Mouse (Mus musculus) MEL (cell line): Measurements from ENCODE around the gene Ddah1. TPM values are rescaled to one million over a fixed set of nuclear protein-coding genes. Genes with fewer than 3 reads are reported as not detected.

Source experiments
- DNase-seq: peaks from one replicate; pipeline ENCODE4 v3.0.0; 2011; ENCODE audit warnings: low read depth, low spot score
- H3K27ac ChIP-seq: 2 replicates; pipeline ENCODE4 v1.5.1; 2012; ENCODE audit warnings: low read depth, mild to moderate bottlenecking, control low read depth, low read length, moderate library complexity; ENCODE audit not compliant: control insufficient read depth
- H3K27me3 ChIP-seq, 2 experiments: fragments of 150-350 bp in 1 of 2; sonication (generic) in 1 of 2; 2 replicates each; pipeline ENCODE4 v1.6.1; 2012; ENCODE audit warnings: low read length in 2 of 2, mild to moderate bottlenecking in 2 of 2, improper control_type of control experiment in 1 of 2, moderate library complexity in 1 of 2; ENCODE audit not compliant: insufficient read depth in 2 of 2, control insufficient read depth in 1 of 2
- H3K36me3 ChIP-seq, 2 experiments: 2 replicates each; pipeline ENCODE4 v1.6.1; 2012 to 2014; ENCODE audit warnings: low read length in 2 of 2, improper control_type of control experiment in 1 of 2, inconsistent platforms in 1 of 2, mild to moderate bottlenecking in 1 of 2; ENCODE audit not compliant: insufficient read depth in 2 of 2, control insufficient read depth in 1 of 2
- H3K4me1 ChIP-seq, 2 experiments: fragments of 150-350 bp in 1 of 2; sonication (generic) in 1 of 2; 2 replicates each; pipeline ENCODE4 v1.6.1; 2012; ENCODE audit warnings: low read length in 2 of 2, improper control_type of control experiment in 1 of 2, mild to moderate bottlenecking in 1 of 2; ENCODE audit not compliant: insufficient read depth in 2 of 2, control insufficient read depth in 1 of 2
- H3K4me3 ChIP-seq, 2 experiments: fragments of 150-350 bp in 1 of 2; sonication (generic) in 1 of 2; 2 replicates each; pipeline ENCODE4 v1.5.1; 2012; ENCODE audit warnings: low read depth in 2 of 2, low read length in 2 of 2, mild to moderate bottlenecking in 2 of 2, moderate library complexity in 2 of 2, control low read depth in 1 of 2, improper control_type of control experiment in 1 of 2; ENCODE audit not compliant: control insufficient read depth in 1 of 2, insufficient read depth in 1 of 2
- H3K79me2 ChIP-seq: 2 replicates; pipeline ENCODE4 v1.6.1; 2012; ENCODE audit warnings: mild to moderate bottlenecking, low read length, moderate library complexity; ENCODE audit not compliant: control insufficient read depth, poor library complexity, insufficient read depth
- H3K9ac ChIP-seq: 2 replicates; pipeline ENCODE4 v1.6.1; 2012; ENCODE audit warnings: low read depth, mild to moderate bottlenecking, control low read depth, low read length, moderate library complexity; ENCODE audit not compliant: control insufficient read depth, poor library complexity, severe bottlenecking
- H3K9me3 ChIP-seq: fragments of 150-350 bp; sonication (generic); replicated peaks from 2 replicates; pipeline ENCODE4 v1.6.1; 2012; ENCODE audit warnings: mild to moderate bottlenecking, low read length, improper control_type of control experiment, moderate library complexity; ENCODE audit not compliant: insufficient read depth
- CHD1 ChIP-seq: IDR thresholded peaks from 2 replicates; pipeline ENCODE4 v1.6.1; 2012; ENCODE audit warnings: low read depth, mild to moderate bottlenecking, inconsistent platforms, low read length, improper control_type of control experiment
- CTCF ChIP-seq, 3 experiments: IDR thresholded peaks in 2 of 3; conservative IDR thresholded peaks in 1 of 3; 2 replicates each; pipeline ENCODE4 v1.5.1; 2011 to 2012; ENCODE audit warnings: low read length in 3 of 3, low read depth in 2 of 3, mild to moderate bottlenecking in 2 of 3, improper control_type of control experiment in 1 of 3, inconsistent platforms in 1 of 3, mixed read lengths in 1 of 3, moderate library complexity in 1 of 3; ENCODE audit not compliant: control insufficient read depth in 1 of 3, insufficient read depth in 1 of 3, poor library complexity in 1 of 3, severe bottlenecking in 1 of 3
- E2F4 ChIP-seq: IDR thresholded peaks from 2 replicates; pipeline ENCODE4 v1.6.1; 2011; ENCODE audit warnings: low read depth, low read length, improper control_type of control experiment, borderline replicate concordance
- EP300 ChIP-seq, 2 experiments: IDR thresholded peaks; 2 replicates each; pipeline ENCODE4 v1.6.1; 2011; ENCODE audit warnings: improper control_type of control experiment in 2 of 2, low read length in 2 of 2, low read depth in 1 of 2, mild to moderate bottlenecking in 1 of 2
- GABPA ChIP-seq: IDR thresholded peaks from 2 replicates; pipeline ENCODE4 v1.6.1; 2012; ENCODE audit warnings: low read depth, mild to moderate bottlenecking, inconsistent platforms, low read length, improper control_type of control experiment, moderate library complexity
- GATA1 ChIP-seq: IDR thresholded peaks from 2 replicates; pipeline ENCODE4 v1.6.1; 2011; ENCODE audit warnings: low read depth, low read length, improper control_type of control experiment
- JUND ChIP-seq: IDR thresholded peaks from 2 replicates; pipeline ENCODE4 v1.6.1; 2011; ENCODE audit warnings: low read depth, mild to moderate bottlenecking, improper control_type of control experiment, low read length
- KAT2A ChIP-seq: conservative IDR thresholded peaks from 2 replicates; pipeline ENCODE4 v1.6.1; 2012; ENCODE audit warnings: low read depth, low read length, improper control_type of control experiment, inconsistent platforms
- MAFK ChIP-seq: IDR thresholded peaks from 2 replicates; pipeline ENCODE4 v1.6.1; 2011; ENCODE audit warnings: low read depth, mild to moderate bottlenecking, low read length, improper control_type of control experiment, borderline replicate concordance
- MAX ChIP-seq: IDR thresholded peaks from 2 replicates; pipeline ENCODE4 v1.6.1; 2011; ENCODE audit warnings: low read length, improper control_type of control experiment
- MEF2A ChIP-seq: IDR thresholded peaks from 2 replicates; pipeline ENCODE4 v1.6.1; 2014; ENCODE audit warnings: low read depth, mild to moderate bottlenecking, inconsistent platforms, low read length, improper control_type of control experiment; ENCODE audit not compliant: poor library complexity, insufficient replicate concordance, severe bottlenecking; ENCODE audit errors: extremely low read depth
- MXI1 ChIP-seq: IDR thresholded peaks from 2 replicates; pipeline ENCODE4 v1.6.1; 2011; ENCODE audit warnings: mild to moderate bottlenecking, low read depth, low read length, improper control_type of control experiment
- MYB ChIP-seq: IDR thresholded peaks from 2 replicates; pipeline ENCODE4 v1.6.1; 2011; ENCODE audit warnings: mild to moderate bottlenecking, low read depth, low read length, improper control_type of control experiment
- MYC ChIP-seq: IDR thresholded peaks from 2 replicates; pipeline ENCODE4 v1.6.1; 2011; ENCODE audit warnings: low read depth, mild to moderate bottlenecking, low read length, improper control_type of control experiment, moderate library complexity
- NELFE ChIP-seq: IDR thresholded peaks from 2 replicates; pipeline ENCODE4 v1.6.1; 2011; ENCODE audit warnings: low read depth, low read length, improper control_type of control experiment
- NRF1 ChIP-seq: IDR thresholded peaks from 2 replicates; pipeline ENCODE4 v1.6.1; 2014; ENCODE audit warnings: low read depth, mild to moderate bottlenecking, inconsistent platforms, low read length, improper control_type of control experiment, moderate library complexity; ENCODE audit not compliant: poor library complexity, insufficient read depth, severe bottlenecking
- POLR2AphosphoS2 ChIP-seq: IDR thresholded peaks from 2 replicates; pipeline ENCODE4 v1.6.1; 2011; ENCODE audit warnings: low read length, improper control_type of control experiment
- POLR2AphosphoS5 ChIP-seq: IDR thresholded peaks from 2 replicates; pipeline ENCODE4 v1.6.1; 2012; ENCODE audit warnings: low read depth, borderline replicate concordance, mild to moderate bottlenecking, inconsistent platforms, low read length, moderate library complexity, mixed read lengths
- RCOR1 ChIP-seq: IDR thresholded peaks from 2 replicates; pipeline ENCODE4 v1.6.1; 2012; ENCODE audit warnings: low read depth, mild to moderate bottlenecking, inconsistent platforms, low read length, improper control_type of control experiment
- SIN3A ChIP-seq: IDR thresholded peaks from 2 replicates; pipeline ENCODE4 v1.6.1; 2012; ENCODE audit warnings: low read length, improper control_type of control experiment, inconsistent platforms
- SMC3 ChIP-seq: IDR thresholded peaks from 2 replicates; pipeline ENCODE4 v1.6.1; 2011; ENCODE audit warnings: low read depth, low read length, improper control_type of control experiment
- TBP ChIP-seq: IDR thresholded peaks from 2 replicates; pipeline ENCODE4 v1.8.0; 2011; ENCODE audit warnings: low read depth, low read length, improper control_type of control experiment
- TCF12 ChIP-seq: IDR thresholded peaks from 2 replicates; pipeline ENCODE4 v1.6.1; 2014; ENCODE audit warnings: low read depth, mild to moderate bottlenecking, inconsistent platforms, low read length, improper control_type of control experiment, moderate library complexity
- UBTF ChIP-seq: IDR thresholded peaks from 2 replicates; pipeline ENCODE4 v1.6.1; 2012; ENCODE audit warnings: low read depth, mild to moderate bottlenecking, inconsistent platforms, low read length, improper control_type of control experiment, moderate library complexity, borderline replicate concordance; ENCODE audit not compliant: insufficient read depth
- ZKSCAN1 ChIP-seq: IDR thresholded peaks from 2 replicates; pipeline ENCODE4 v1.6.1; 2012; ENCODE audit warnings: low read depth, mild to moderate bottlenecking, inconsistent platforms, low read length, improper control_type of control experiment, moderate library complexity
- polyA plus RNA-seq, 2 experiments: library from polyadenylated mRNA; stranded (reverse) in 1 of 2; unstranded in 1 of 2; fragments of >175 nt in 1 of 2; fragments of >200 nt in 1 of 2; gene quantifications; 2 replicates each; pipeline versions ENCODE4 v1.2.1 to v1.2.4; 2012; ENCODE audit warnings: low replicate concordance in 2 of 2, low read depth in 1 of 2; ENCODE audit not compliant: insufficient read length in 2 of 2, insufficient read depth in 1 of 2, missing spikeins in 1 of 2
- total RNA-seq: library from RNA; depleted of rRNA; stranded (reverse); fragments of 300-350 nt; gene quantifications from 2 replicates; pipeline ENCODE4 v1.2.3, GENCODE M21; 2012

Gene Ddah1
- total and polyA plus RNA-seq, 3 experiments = not detected

DNA sequence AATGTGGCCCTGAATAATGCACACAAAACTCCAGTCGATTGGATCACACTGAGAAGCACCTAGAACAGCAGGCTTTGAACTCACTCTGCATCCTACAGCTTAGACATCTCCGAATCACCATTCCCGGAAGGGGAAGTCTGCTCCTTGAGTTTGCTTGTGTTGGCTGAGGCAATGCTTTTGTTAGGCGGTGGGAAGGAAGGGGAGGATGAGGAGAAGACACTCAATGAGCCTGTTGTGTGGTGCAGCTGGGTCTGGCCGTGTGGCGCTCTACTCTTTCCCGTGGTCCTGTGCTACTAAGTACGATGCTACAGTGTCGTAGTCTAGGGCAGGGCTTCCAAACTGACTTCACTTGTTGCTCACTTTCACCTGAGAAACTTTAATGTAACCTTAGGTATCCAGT, 28.8 kb downstream of the Ddah1 start:
- Histone ChIP-seq H3K36me3 (no peaks in the 10 kb centered on the region), H3K79me2 (no peaks in the 10 kb centered on the region), H3K9ac (no peak overlapping the region), H3K4me3 (no peak overlapping the region), H3K9me3 (no peaks in the 10 kb centered on the region), H3K27ac (no peak overlapping the region), H3K27me3 (no peaks in the 10 kb centered on the region), H3K4me1 (no peaks in the 10 kb centered on the region)
- DNase-seq = no peak
- TF ChIP-seq JUND (no peak), KAT2A (no peak), MXI1 (no peak), SIN3A (no peak), TBP (no peak), EP300 (IDR thresholded peaks at IDR 0.05; ENCODE audit: low read depth in 1 of 2, low read length in 2 of 2) (no peak), CHD1 (no peak), NELFE (no peak), GABPA (no peak), POLR2AphosphoS2 (no peak), CTCF (IDR thresholded peaks at IDR 0.05 in 2 of 3, conservative IDR thresholded peaks at IDR 0.05 in 1 of 3; ENCODE audit: control insufficient read depth in 1 of 3, insufficient read depth in 1 of 3, low read depth in 2 of 3, low read length in 3 of 3, poor library complexity in 1 of 3, severe bottlenecking in 1 of 3) (no peak), MEF2A (no peak), MYC (no peak), POLR2AphosphoS5 (no peak), UBTF (no peak), E2F4 (no peak), MYB (no peak), SMC3 (no peak), TCF12 (no peak), MAFK (no peak)

- Histone ChIP-seq H3K9me3 (no peaks in the 10 kb centered on the region), H3K4me1 (no peaks in the 10 kb centered on the region), H3K36me3 (no peaks in the 10 kb centered on the region), H3K79me2 (no peaks in the 10 kb centered on the region), H3K27me3 (no peaks in the 10 kb centered on the region), H3K9ac (no peak overlapping the region), H3K4me3 (no peak overlapping the region), H3K27ac (no peak overlapping the region)
- no peak for TF ChIP-seq RCOR1
- no peak for TF ChIP-seq SIN3A
- TF ChIP-seq GATA1 = no peak
- no peak for TF ChIP-seq E2F4
- TF ChIP-seq NRF1 = no peak
- no peak for TF ChIP-seq MAX
- TF ChIP-seq CHD1 = no peak
- TF ChIP-seq ZKSCAN1 = no peak
- no peak for TF ChIP-seq MAFK
- DNase-seq = no peak
Observed at GRCm38 (mm10) chr3:145789114-145789513, 30.6 kb downstream of the Ddah1 start.
